Mouse (Mus musculus): ENCODE measurements around the gene Celsr2.

Celsr2 gene

GRCm38 (mm10) chr3:108414857-108415830, at the start of gene Celsr2:
TSS of gene Celsr2 (minus strand) at chr3:108415552.
- DNase-seq (ENCODE audit: extremely low read depth, low read depth) = no peak

- DNase-seq (ENCODE audit: extremely low read depth, low read depth) = no peak
Observed at GRCm38 (mm10) chr3:108458866-108459265, 43.5 kb upstream of the Celsr2 start.

- no peak for DNase-seq (ENCODE audit: extremely low read depth, low read depth)
Observed at GRCm38 (mm10) chr3:108458380-108458779, 43.0 kb upstream of the Celsr2 start.

DNA sequence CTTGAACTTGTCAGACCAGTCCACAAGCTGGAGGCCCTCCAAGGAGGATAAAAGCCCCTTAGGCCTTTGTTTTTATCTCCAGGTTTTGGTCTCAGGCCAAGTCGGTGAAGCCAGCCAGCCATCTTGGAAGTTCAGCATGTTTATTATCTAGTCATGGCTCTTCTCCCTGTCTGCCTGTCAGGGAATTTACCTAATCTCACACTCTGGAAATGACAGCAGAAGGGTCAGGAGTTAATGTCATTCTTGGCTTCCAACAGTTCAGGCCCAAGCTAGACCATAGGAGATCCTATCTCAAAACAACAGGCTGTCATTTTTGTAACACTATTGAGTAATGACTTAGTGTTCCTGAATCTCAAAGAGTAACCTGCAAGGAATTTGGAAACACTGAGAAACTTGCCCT, 38.8 kb upstream of the Celsr2 start:
- DNase-seq (ENCODE audit: extremely low read depth, low read depth) = no peak

DNA sequence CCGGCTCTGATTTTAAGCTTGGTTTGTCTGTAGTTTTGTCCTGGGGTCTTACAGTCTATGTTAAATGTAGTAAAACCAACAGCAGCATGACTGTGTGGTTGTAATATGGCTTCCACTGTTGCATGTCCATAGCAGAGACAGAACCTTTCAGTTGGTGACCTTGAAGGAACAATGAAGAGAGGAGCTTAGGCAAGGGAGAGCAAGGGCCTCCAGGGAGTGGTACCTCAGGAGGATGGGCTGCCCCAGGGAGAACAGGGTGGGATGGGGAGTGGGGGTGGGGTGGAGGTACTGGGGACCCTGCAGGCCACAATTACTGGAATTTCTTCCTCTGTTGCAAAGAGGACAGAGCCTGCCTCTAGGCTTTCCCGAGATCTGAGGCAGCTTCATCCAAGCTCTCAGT, 36.6 kb upstream of the Celsr2 start:
- no peak for DNase-seq (ENCODE audit: extremely low read depth, low read depth)

DNA sequence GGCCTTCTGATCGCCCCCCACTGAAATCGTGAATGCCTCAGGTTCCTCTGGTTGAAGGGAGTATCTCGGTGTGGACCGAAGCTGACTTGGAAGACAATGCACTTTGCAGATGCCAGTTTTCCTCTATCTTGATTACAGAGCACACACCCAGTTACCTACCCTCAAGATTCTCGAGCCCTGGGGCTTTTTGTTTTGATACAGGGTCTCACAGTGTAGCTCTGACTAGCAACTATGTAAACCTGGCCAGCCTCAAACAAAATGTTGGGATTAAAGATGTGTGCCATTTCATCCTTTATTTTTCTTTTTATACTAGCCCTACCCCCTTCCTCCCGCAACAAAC, 30.0 kb upstream of the Celsr2 start:
- no peak for DNase-seq (ENCODE audit: extremely low read depth, low read depth)

DNA sequence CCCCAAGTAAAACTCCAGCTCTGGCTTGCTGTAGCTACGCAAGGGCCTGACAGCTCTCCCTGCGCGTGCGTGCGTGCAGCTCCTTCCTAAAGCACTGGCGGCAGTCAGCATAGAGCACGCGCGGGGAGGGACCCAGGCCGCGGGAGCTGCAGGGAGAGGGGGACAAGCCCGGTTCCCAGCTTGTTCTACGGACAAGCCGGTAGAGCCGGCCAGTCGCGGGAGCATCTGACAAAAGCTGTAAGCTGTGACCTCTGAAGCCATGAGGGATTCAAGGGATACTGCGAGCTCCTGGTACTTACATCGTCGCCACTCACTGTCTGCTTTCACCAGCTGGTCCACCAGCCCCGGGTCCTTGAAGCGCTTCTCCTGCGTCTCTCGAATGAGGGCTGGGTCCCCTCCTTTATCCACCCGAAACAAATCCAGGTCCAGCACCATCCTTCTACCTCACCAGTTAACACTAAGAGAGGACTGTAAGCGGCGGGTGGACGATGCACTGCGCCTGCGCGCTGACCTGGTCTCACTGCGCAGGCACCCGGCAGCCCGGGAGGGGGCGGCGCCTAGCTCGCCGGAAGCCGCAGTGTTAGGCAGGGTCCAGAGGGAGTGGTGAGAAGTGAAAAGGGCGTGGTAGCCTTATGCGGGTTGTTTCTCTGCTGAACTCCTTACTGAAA, 29.5 kb upstream of the Celsr2 start, which contains the start of gene Sars:
Gene Sars (minus strand): TSS at position 512 of the 668 bp plus-strand sequence.
- DNase-seq (ENCODE audit: extremely low read depth, low read depth) = peak; percentile 84

DNA sequence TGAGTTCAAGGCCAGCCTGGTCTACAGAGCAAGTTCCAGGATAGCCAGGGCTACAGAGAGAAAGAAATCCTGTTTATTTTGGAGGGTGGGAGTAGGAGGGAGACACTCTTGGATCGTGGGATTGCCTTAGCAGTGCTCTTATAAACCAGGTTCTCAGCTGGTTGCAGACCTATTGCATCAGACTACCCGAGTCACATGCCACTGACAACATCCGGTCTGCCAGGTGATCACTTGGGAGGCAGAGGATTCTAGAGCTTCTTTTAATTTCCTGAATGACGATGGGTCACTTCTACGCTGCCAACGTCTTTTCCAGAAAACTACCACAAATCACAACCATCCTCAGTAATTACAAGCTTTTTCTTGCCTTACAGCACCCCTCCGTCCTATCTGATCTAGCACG, 28.7 kb upstream of the Celsr2 start:
- peak; percentile 85 for DNase-seq (ENCODE audit: extremely low read depth, low read depth)

GRCm38 (mm10) chr3:108436380-108436714, 21.0 kb upstream of the Celsr2 start:
- DNase-seq (ENCODE audit: extremely low read depth, low read depth) = no peak

GRCm38 (mm10) chr3:108435701-108436379, 20.5 kb upstream of the Celsr2 start:
- no peak for DNase-seq (ENCODE audit: extremely low read depth, low read depth)

DNA sequence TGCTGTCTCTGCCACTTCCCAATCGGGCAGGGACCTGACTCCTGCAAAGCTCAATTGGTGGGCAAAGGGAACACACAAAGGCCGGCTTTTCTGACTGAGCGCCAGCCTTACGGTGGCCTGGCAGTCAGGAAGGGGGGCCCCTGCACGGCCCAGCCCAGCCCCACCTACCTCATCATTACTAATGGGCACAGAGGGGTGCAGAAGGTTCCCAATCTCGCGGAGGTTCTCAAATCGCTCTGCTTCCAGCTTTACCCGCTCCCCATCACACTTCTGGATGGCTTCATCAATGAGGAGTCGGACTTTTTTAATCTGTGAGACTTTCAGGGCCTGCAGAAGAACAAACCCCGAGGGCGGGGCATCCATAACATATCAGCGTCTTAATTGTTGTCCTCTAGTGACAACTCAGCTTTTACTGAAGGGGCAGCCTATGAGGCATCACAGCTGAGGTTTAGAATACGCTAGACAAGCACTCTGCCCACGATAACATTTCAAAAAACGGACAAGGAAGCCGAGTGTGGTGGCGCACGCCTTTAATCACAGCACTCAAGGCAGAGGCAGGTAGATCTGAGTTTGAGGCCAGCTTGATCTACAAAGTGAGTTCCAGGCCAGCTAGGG, 18.6 kb upstream of the Celsr2 start:
- no peak for DNase-seq (ENCODE audit: extremely low read depth, low read depth)

DNA sequence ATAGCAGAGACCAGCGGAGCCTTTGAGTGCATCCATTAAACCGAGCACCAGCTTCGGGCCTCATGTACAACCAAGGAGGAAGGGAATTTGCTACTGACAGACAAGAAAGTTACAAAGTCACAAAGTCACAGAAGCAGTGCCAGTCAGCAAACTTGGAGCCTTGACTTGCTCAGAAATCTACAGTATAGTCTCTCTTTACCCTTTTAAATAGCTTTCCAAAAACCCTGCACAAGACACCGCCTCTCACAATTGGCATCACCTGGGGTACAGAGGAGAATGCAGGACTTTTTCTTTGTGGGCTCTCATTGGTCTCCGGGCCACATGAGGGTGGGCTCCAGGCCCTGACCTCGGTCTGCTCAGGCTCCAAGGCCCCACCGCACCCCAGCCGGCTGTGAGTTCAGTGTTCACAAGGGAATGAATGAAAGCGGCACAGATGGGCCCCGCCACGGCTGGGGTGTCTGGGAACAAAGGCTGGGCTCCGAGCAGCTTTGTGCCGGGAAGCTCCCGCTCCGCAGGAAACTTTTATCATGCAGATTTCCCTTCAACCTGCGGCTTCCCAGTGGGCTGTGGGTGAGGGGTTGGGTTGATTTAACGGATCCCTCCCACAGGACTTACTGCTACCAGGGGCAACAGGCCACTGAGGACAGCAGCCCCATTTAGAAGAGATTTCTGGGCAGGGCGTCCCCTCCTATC, 18.0 kb upstream of the Celsr2 start:
- no peak for DNase-seq (ENCODE audit: extremely low read depth, low read depth)

DNA sequence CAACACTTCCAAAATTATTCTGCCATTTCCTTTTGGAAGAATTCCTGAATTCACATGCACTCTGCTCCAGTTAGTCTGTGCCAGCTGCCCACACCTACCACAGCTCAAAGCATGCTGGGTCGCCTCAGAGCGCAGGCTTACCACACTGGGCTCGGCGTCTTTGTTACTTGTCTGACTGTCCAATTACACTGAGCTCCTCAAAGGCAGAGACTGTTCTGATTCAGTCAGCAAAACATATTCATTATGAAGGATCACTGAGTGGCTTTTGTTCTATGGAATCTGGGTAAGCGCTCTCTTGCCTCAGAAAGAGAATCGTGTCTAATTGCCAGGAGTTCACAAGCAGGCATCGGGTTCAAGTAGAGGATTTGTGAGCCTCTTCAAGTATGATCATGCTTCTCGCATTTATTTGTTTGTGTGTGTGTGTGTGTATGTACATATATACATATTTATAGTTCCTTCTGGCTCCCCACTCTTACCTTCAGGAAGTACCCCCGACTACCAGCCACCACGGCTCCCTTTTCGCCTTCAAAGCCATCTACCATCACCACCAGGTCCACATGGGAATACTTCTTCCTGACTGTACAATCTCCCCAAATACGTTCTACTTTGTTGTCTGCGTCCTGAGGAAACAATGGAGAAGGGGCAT, 17.3 kb upstream of the Celsr2 start:
- no peak for DNase-seq (ENCODE audit: extremely low read depth, low read depth)

- DNase-seq (ENCODE audit: extremely low read depth, low read depth) = no peak
Observed at GRCm38 (mm10) chr3:108425624-108426018, 10.3 kb upstream of the Celsr2 start.

GRCm38 (mm10) chr3:108424944-108425623, 9.7 kb upstream of the Celsr2 start:
- DNase-seq (ENCODE audit: extremely low read depth, low read depth) = no peak

- DNase-seq (ENCODE audit: extremely low read depth, low read depth) = no peak
Observed at GRCm38 (mm10) chr3:108423844-108424801, 8.8 kb upstream of the Celsr2 start.

- no peak for DNase-seq (ENCODE audit: extremely low read depth, low read depth)
Observed at GRCm38 (mm10) chr3:108423006-108423405, 7.7 kb upstream of the Celsr2 start.

DNA sequence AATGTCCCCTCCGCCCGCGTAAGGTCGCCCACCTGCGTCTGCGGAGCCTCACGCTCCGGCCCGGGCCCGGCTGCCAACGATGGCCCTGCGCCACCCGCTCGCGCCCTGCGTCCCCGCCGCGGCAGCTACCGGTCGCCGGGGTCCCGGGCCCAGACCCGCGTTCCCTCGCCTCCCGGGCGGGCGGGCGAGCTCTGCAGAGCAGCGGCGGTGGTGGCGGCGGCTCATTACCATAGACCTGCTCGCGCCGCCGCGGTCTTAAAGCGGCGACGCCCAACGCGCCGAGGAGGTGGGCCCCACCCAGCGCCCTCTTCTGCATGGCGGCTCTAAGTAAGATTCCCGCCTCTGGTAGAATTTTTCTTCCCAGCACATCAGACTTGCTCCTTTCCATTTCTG, 475 bp upstream of the Celsr2 start:
- DNase-seq (ENCODE audit: extremely low read depth, low read depth) = no peak
